Mouse (Mus musculus): ENCODE measurements around the gene Olfr675. TPM values are rescaled to one million over a fixed set of nuclear protein-coding genes. Genes with fewer than 3 reads are reported as not detected.
A peak's percentile ranks its signal among the peaks of the same experiment; 100 is the strongest.
"Not testable (repeated sequence)": the region's sequence is repeated elsewhere in the genome, so short reads cannot be mapped to it uniquely, and the experiment has no call there.

Olfr675 gene
- not detected in 2 replicates for polyA plus RNA-seq (2015; fragmentation: Nextera tagmentation; extraction: Ambion mirVana)

DNA sequence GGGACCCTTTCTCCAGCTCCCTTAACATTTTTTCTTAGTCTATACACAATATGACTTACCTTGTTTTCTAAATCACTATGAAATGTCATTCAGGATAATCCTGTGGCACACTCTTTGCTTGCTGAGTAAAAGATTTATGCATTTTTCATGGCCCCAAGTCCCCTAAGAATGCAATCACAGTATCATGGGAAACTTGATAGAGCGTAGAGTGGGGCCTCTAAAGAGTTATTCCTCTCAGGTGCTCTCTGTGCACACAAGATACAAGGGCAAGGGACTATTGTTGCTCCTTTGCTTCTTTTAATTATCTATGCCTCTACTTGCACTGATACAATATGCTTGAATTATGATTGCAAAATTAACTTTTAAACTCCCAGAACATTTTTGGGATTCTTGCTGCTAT, at the start of gene Olfr675:
Gene Olfr675, minus strand, starts transcription at position 101 of the 400 bp plus-strand sequence.
- no peak within 1 kb of the TSS for H3K27ac ChIP-seq
- no peak for ATAC-seq (replicated peaks; ENCODE audit: low FRiP score, low read depth)

GRCm38 (mm10) chr7:105064175-105064574, 35.9 kb upstream of the Olfr675 start, which contains the start of gene Olfr678:
Gene Olfr678, plus strand, starts transcription at chr7:105064475.
- Histone ChIP-seq H3K27ac (no peak within 1 kb of the TSS), H3K9ac (ENCODE audit: low read depth, low read length) (no peak within 1 kb of the TSS), H3K27me3 (ENCODE audit: insufficient read depth, low read length) (no peaks in the 10 kb centered on the region), H3K4me3 (replicated peaks; ENCODE audit: low read depth, low read length) (no peak within 1 kb of the TSS), H3K4me2 (ENCODE audit: low read length) (no peak within 1 kb of the TSS), H3K4me1 (replicated peaks; ENCODE audit: insufficient read depth, low read length) (no peaks in the 10 kb centered on the region), H3K9me3 (replicated peaks; ENCODE audit: low read length) (no peaks in the 10 kb centered on the region), H3K36me3 (ENCODE audit: insufficient read depth, low read length) (no peaks in the 10 kb centered on the region)
- no peak for DNase-seq (ENCODE audit: low spot score)
- no peak for ATAC-seq (replicated peaks; ENCODE audit: low FRiP score, low read depth)
- TF ChIP-seq CTCF (IDR thresholded peaks at IDR 0.05; ENCODE audit: low read depth) = no peak
- WGBS = 88% methylated on average over 1 of the region's 1 CpGs

More for the DNA sequence above, at the start of gene Olfr675:
- Histone ChIP-seq H3K9ac (ENCODE audit: low read depth, low read length) (no peak within 1 kb of the TSS), H3K4me2 (ENCODE audit: low read length) (no peak within 1 kb of the TSS), H3K36me3 (ENCODE audit: insufficient read depth, low read length) (no peaks in the 10 kb centered on the region), H3K4me3 (replicated peaks; ENCODE audit: low read depth, low read length) (no peak within 1 kb of the TSS), H3K27me3 (ENCODE audit: insufficient read depth, low read length) (no peaks in the 10 kb centered on the region), H3K9me3 (replicated peaks; ENCODE audit: low read length) (no peaks in the 10 kb centered on the region), H3K4me1 (replicated peaks; ENCODE audit: insufficient read depth, low read length) (no peaks in the 10 kb centered on the region)
- 64% methylated on average over 1 of the region's 1 CpGs for WGBS
- TF ChIP-seq CTCF (IDR thresholded peaks at IDR 0.05; ENCODE audit: low read depth) = no peak
- DNase-seq (ENCODE audit: low spot score) = no peak

GRCm38 (mm10) chr7:105058951-105059350, 30.7 kb upstream of the Olfr675 start:
- no peak overlapping the region for H3K27ac ChIP-seq
- H3K9me3 ChIP-seq (replicated peaks; ENCODE audit: low read length) = no peaks in the 10 kb centered on the region
- no peak for DNase-seq (ENCODE audit: low spot score)
- no peak overlapping the region for H3K4me3 ChIP-seq (replicated peaks; ENCODE audit: low read depth, low read length)
- ATAC-seq (replicated peaks; ENCODE audit: low FRiP score, low read depth) = no peak
- H3K4me1 ChIP-seq (replicated peaks; ENCODE audit: insufficient read depth, low read length) = no peaks in the 10 kb centered on the region
- H3K9ac ChIP-seq (ENCODE audit: low read depth, low read length) = no peak overlapping the region
- peak; percentile 25; the same call in 1 of the 2 replicates for TF ChIP-seq CTCF (IDR thresholded peaks at IDR 0.05; ENCODE audit: low read depth)
- no peak overlapping the region for H3K4me2 ChIP-seq (ENCODE audit: low read length)
- no peaks in the 10 kb centered on the region for H3K27me3 ChIP-seq (ENCODE audit: insufficient read depth, low read length)
- no peaks in the 10 kb centered on the region for H3K36me3 ChIP-seq (ENCODE audit: insufficient read depth, low read length)

GRCm38 (mm10) chr7:105033836-105034235, 5.6 kb upstream of the Olfr675 start:
- H3K4me1 ChIP-seq (replicated peaks; ENCODE audit: insufficient read depth, low read length); H3K4me2 ChIP-seq (ENCODE audit: low read length); H3K27ac ChIP-seq; H3K36me3 ChIP-seq (ENCODE audit: insufficient read depth, low read length); H3K27me3 ChIP-seq (ENCODE audit: insufficient read depth, low read length); H3K9ac ChIP-seq (ENCODE audit: low read depth, low read length); DNase-seq (ENCODE audit: low spot score); H3K4me3 ChIP-seq (replicated peaks; ENCODE audit: low read depth, low read length); ATAC-seq (replicated peaks; ENCODE audit: low FRiP score, low read depth); H3K9me3 ChIP-seq (replicated peaks; ENCODE audit: low read length): not testable (repeated sequence)
- WGBS = 54% methylated on average over 5 of the region's 5 CpGs
- peak; percentile 6; the same call in 1 of the 2 replicates for TF ChIP-seq CTCF (IDR thresholded peaks at IDR 0.05; ENCODE audit: low read depth)

- ATAC-seq (replicated peaks; ENCODE audit: low FRiP score, low read depth) (no peak), DNase-seq (ENCODE audit: low spot score) (no peak)
- no peak within 1 kb of the TSS for H3K27ac ChIP-seq
- H3K9ac ChIP-seq (ENCODE audit: low read depth, low read length) = no peak within 1 kb of the TSS
- TF ChIP-seq CTCF (IDR thresholded peaks at IDR 0.05; ENCODE audit: low read depth) = no peak
- H3K36me3 ChIP-seq (ENCODE audit: insufficient read depth, low read length) = no peaks in the 10 kb centered on the region
- no peak within 1 kb of the TSS for H3K4me3 ChIP-seq (replicated peaks; ENCODE audit: low read depth, low read length)
- H3K4me1 ChIP-seq (replicated peaks; ENCODE audit: insufficient read depth, low read length) = no peaks in the 10 kb centered on the region
- no peak within 1 kb of the TSS for H3K4me2 ChIP-seq (ENCODE audit: low read length)
- H3K9me3 ChIP-seq (replicated peaks; ENCODE audit: low read length) = no peaks in the 10 kb centered on the region
- no peaks in the 10 kb centered on the region for H3K27me3 ChIP-seq (ENCODE audit: insufficient read depth, low read length)
Observed at GRCm38 (mm10) chr7:105032398-105032797, 4.1 kb upstream of the Olfr675 start, which contains the start of gene Olfr676. Gene Olfr676, plus strand, starts transcription at chr7:105032698.

- ATAC-seq (replicated peaks; ENCODE audit: low FRiP score, low read depth) = no peak
- Histone ChIP-seq H3K9me3 (replicated peaks; ENCODE audit: low read length) (no peaks in the 10 kb centered on the region), H3K4me3 (replicated peaks; ENCODE audit: low read depth, low read length) (no peak overlapping the region), H3K4me1 (replicated peaks; ENCODE audit: insufficient read depth, low read length) (no peaks in the 10 kb centered on the region), H3K27ac (no peak overlapping the region), H3K36me3 (ENCODE audit: insufficient read depth, low read length) (no peaks in the 10 kb centered on the region), H3K4me2 (ENCODE audit: low read length) (no peak overlapping the region), H3K9ac (ENCODE audit: low read depth, low read length) (no peak overlapping the region), H3K27me3 (ENCODE audit: insufficient read depth, low read length) (no peaks in the 10 kb centered on the region)
- DNase-seq (ENCODE audit: low spot score) = no peak
- 94% methylated on average over 1 of the region's 1 CpGs for WGBS
- peak; percentile 24; the same call in 1 of the 2 replicates for TF ChIP-seq CTCF (IDR thresholded peaks at IDR 0.05; ENCODE audit: low read depth)
Observed at GRCm38 (mm10) chr7:105022530-105022929, 5.7 kb downstream of the Olfr675 start.

GRCm38 (mm10) chr7:105001929-105002328, 26.3 kb downstream of the Olfr675 start, which contains the start of gene Olfr672:
Gene Olfr672, minus strand, starts transcription at chr7:105002029.
- no peak within 1 kb of the TSS for H3K4me3 ChIP-seq (replicated peaks; ENCODE audit: low read depth, low read length)
- DNase-seq (ENCODE audit: low spot score) = no peak
- no peaks in the 10 kb centered on the region for H3K27me3 ChIP-seq (ENCODE audit: insufficient read depth, low read length)
- H3K4me2 ChIP-seq (ENCODE audit: low read length) = no peak within 1 kb of the TSS
- H3K36me3 ChIP-seq (ENCODE audit: insufficient read depth, low read length) = no peaks in the 10 kb centered on the region
- no peaks in the 10 kb centered on the region for H3K4me1 ChIP-seq (replicated peaks; ENCODE audit: insufficient read depth, low read length)
- TF ChIP-seq CTCF (IDR thresholded peaks at IDR 0.05; ENCODE audit: low read depth) = no peak
- no peak within 1 kb of the TSS for H3K27ac ChIP-seq
- H3K9ac ChIP-seq (ENCODE audit: low read depth, low read length) = no peak within 1 kb of the TSS
- no peak for ATAC-seq (replicated peaks; ENCODE audit: low FRiP score, low read depth)
- H3K9me3 ChIP-seq (replicated peaks; ENCODE audit: low read length) = no peaks in the 10 kb centered on the region

All from kidney, postnatal 0 days (tissue).